Comparison of ENCODE assay signal across 9 mouse cellular contexts in the genomic region with DNA sequence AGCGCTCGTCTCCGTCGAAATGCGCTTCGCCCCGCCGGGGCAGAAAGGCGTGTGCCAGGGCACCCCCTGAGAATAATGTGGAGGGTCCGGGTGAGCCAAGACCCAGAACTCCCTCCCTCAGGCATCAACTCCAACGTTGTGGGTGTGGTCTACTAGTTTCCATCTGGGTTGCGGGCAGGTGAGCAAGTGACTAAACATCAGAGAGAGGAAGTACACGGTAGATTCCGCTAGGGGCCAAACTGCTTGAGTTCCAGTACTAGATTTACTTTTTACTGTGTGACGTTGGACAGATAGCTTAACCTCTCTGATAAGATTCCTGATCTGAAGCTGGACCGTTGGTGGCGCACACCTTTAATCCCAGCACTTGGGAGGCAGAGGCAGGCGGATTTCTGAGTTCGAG. TPM values are rescaled to one million over a fixed set of nuclear protein-coding genes. Genes with fewer than 3 reads are reported as not detected.
DNase-seq lines count a peak whose midpoint lies in the region; ATAC-seq lines count a peak whose summit lies in the region.
"Had no signal": no experiment of that assay in that cellular context is flagged by ENCODE, and none has a peak within 500 bp of the region (broad histone marks: within the 10 kb centered on the region; RNA-seq: fewer than 3 reads in every experiment).

No protein-coding gene starts in this region.

- H3K9me3 ChIP-seq in forebrain, embryonic 10.5 days: 0 out of 2 replicates have a peak, but pooled peaks cover 4% of the 10 kb centered on the region
- H3K9me3 ChIP-seq in forebrain, embryonic 11.5 days (ENCODE audit: control insufficient read depth, low read length): no peaks in the 10 kb centered on the region
- H3K9me3 ChIP-seq in forebrain, embryonic 16.5 days (ENCODE audit: control insufficient read depth, low read length): no peaks in the 10 kb centered on the region
- no peaks in the 10 kb centered on the region for H3K9me3 ChIP-seq in liver, embryonic 16.5 days (replicated peaks; ENCODE audit: control insufficient read depth, low read length)

- H3K36me3 ChIP-seq in forebrain, embryonic 10.5 days (replicated peaks): no peaks in the 10 kb centered on the region
- no peaks in the 10 kb centered on the region for H3K36me3 ChIP-seq in forebrain, embryonic 11.5 days (ENCODE audit: control insufficient read depth, insufficient read depth, low read length)
- no peaks in the 10 kb centered on the region for H3K36me3 ChIP-seq in forebrain, embryonic 16.5 days (ENCODE audit: control insufficient read depth, insufficient read depth)
- no peaks in the 10 kb centered on the region for H3K36me3 ChIP-seq in liver, embryonic 16.5 days (ENCODE audit: control insufficient read depth, insufficient read depth)

- H3K4me3 ChIP-seq in forebrain, embryonic 10.5 days: peak overlapping the region; percentile 35
- H3K4me3 ChIP-seq in forebrain, embryonic 11.5 days (ENCODE audit: low read depth, low read length): no peak overlapping the region; the same call in 1 of the 2 replicates
- no peak overlapping the region; the same call in 1 of the 2 replicates for H3K4me3 ChIP-seq in forebrain, embryonic 16.5 days (replicated peaks; ENCODE audit: low read length)
- peak overlapping the region; percentile 35 for H3K4me3 ChIP-seq in liver, embryonic 16.5 days (ENCODE audit: low read depth, low read length)

- H3K4me1 ChIP-seq in forebrain, embryonic 10.5 days: peaks cover 70% of the 10 kb centered on the region
- peaks cover 2% of the 10 kb centered on the region; the same call in 1 of the 2 replicates for H3K4me1 ChIP-seq in forebrain, embryonic 11.5 days (replicated peaks; ENCODE audit: control insufficient read depth, insufficient read depth, low read length)
- peaks cover 18% of the 10 kb centered on the region for H3K4me1 ChIP-seq in forebrain, embryonic 16.5 days (replicated peaks; ENCODE audit: control insufficient read depth, insufficient read depth, low read length)
- H3K4me1 ChIP-seq in liver, embryonic 16.5 days (ENCODE audit: control insufficient read depth, low read depth, low read length): peaks cover 16% of the 10 kb centered on the region

- no peak overlapping the region for H3K9ac ChIP-seq in forebrain, embryonic 11.5 days (ENCODE audit: low read length)
- 0 out of 2 replicates have a peak overlapping the region, but pooled peaks have one; percentile 10 for H3K9ac ChIP-seq in forebrain, embryonic 16.5 days (replicated peaks; ENCODE audit: low read depth, low read length)
- no peak overlapping the region for H3K9ac ChIP-seq in liver, embryonic 16.5 days (ENCODE audit: low read depth, low read length)

- intact Hi-C loops in gastrocnemius, postnatal 14 days (cut with DNase I; ENCODE audit: low total_unique reads): no loop called here

- no peak for ATAC-seq in forebrain, embryonic 11.5 days (replicated peaks; ENCODE audit: low FRiP score)
- no peak for ATAC-seq in forebrain, embryonic 16.5 days
- no peak for ATAC-seq in liver, embryonic 16.5 days (ENCODE audit: low read depth)

- DNase-seq in forebrain, embryonic 10.5 days (ENCODE audit: extremely low spot score, low spot score): no peak
- DNase-seq in forebrain, embryonic 11.5 days (ENCODE audit: low spot score): no peak
- DNase-seq in B cell, adult 2 months: peak; percentile 45 to 49
- no peak for DNase-seq in adrenal gland, postnatal 36 days
- no peak for DNase-seq in cerebellum, postnatal 4 days (ENCODE audit: low spot score in 2 of 2)
- DNase-seq in gastrocnemius, postnatal 14 days: no peak
- DNase-seq: cerebellum, postnatal 14 days had no signal

- no peak overlapping the region for H3K27ac ChIP-seq in forebrain, embryonic 10.5 days
- no peak overlapping the region for H3K27ac ChIP-seq in forebrain, embryonic 11.5 days (ENCODE audit: low read depth, low read length)
- H3K27ac ChIP-seq in forebrain, embryonic 16.5 days (ENCODE audit: low read length): no peak overlapping the region
- H3K27ac ChIP-seq in liver, embryonic 16.5 days (ENCODE audit: low read length): no peak overlapping the region

- peaks cover 79% of the 10 kb centered on the region for H3K27me3 ChIP-seq in forebrain, embryonic 10.5 days (ENCODE audit: poor library complexity, severe bottlenecking)
- peaks cover 45% of the 10 kb centered on the region for H3K27me3 ChIP-seq in forebrain, embryonic 11.5 days (ENCODE audit: control insufficient read depth, insufficient read depth, low read length)
- H3K27me3 ChIP-seq in forebrain, embryonic 16.5 days (replicated peaks; ENCODE audit: control insufficient read depth, insufficient read depth, low read length): peaks cover 38% of the 10 kb centered on the region
- H3K27me3 ChIP-seq in liver, embryonic 16.5 days (ENCODE audit: control insufficient read depth, insufficient read depth, low read depth, low read length): peaks cover 53% of the 10 kb centered on the region

- H3K4me2 ChIP-seq in forebrain, embryonic 11.5 days (ENCODE audit: low read depth, low read length, severe bottlenecking): no peak overlapping the region
- peak overlapping the region; percentile 20 for H3K4me2 ChIP-seq in forebrain, embryonic 16.5 days (ENCODE audit: low read length)
- peak overlapping the region; percentile 39 for H3K4me2 ChIP-seq in liver, embryonic 16.5 days (ENCODE audit: low read depth, low read length)

- WGBS in forebrain, embryonic 10.5 days: 27% methylated on average over 19 of the region's 19 CpGs
- 32% methylated on average over 19 of the region's 19 CpGs for WGBS in forebrain, embryonic 11.5 days
- 31% methylated on average over 19 of the region's 19 CpGs for WGBS in forebrain, embryonic 16.5 days
- WGBS in liver, embryonic 16.5 days (ENCODE audit: insufficient replicate concordance): 18% methylated on average over 19 of the region's 19 CpGs

RNA-seq across cellular contexts. Expression of a gene that starts 7.5 kb away (rescaled TPM):
- 0.25 and 0.36 TPM in 2 replicates for polyA plus RNA-seq in forebrain, embryonic 10.5 days (2016; fragmentation: Nextera tagmentation; extraction: Ambion mirVana)
- 0.29 and 0.68 TPM in 2 replicates for polyA plus RNA-seq in forebrain, embryonic 11.5 days (2014; fragmentation: Nextera tagmentation; extraction: Ambion mirVana)
- 0.26 and 1.0 TPM in 2 replicates for polyA plus RNA-seq in forebrain, embryonic 16.5 days (2015; fragmentation: Nextera tagmentation; extraction: Ambion mirVana)
- 1.7 and 2.4 TPM in 2 replicates for polyA plus RNA-seq in liver, embryonic 16.5 days (2015; fragmentation: Nextera tagmentation; extraction: Ambion mirVana)
- total RNA-seq in adrenal gland, postnatal 36 days (2021): under 1 TPM; 0.30 to 0.43 TPM
- not detected for total RNA-seq in gastrocnemius, postnatal 14 days (2021)

RNA-seq across cellular contexts. Expression of a gene that starts 15.7 kb away (rescaled TPM):
- 0.07 TPM in 1 of 2 replicates, not detected in the other for polyA plus RNA-seq in forebrain, embryonic 10.5 days (2016; fragmentation: Nextera tagmentation; extraction: Ambion mirVana)
- polyA plus RNA-seq in forebrain, embryonic 11.5 days (2014; fragmentation: Nextera tagmentation; extraction: Ambion mirVana): not detected in 2 replicates
- 0.39 and 0.81 TPM in 2 replicates for polyA plus RNA-seq in forebrain, embryonic 16.5 days (2015; fragmentation: Nextera tagmentation; extraction: Ambion mirVana)
- polyA plus RNA-seq in liver, embryonic 16.5 days (2015; fragmentation: Nextera tagmentation; extraction: Ambion mirVana): not detected in 2 replicates
- not detected for total RNA-seq in adrenal gland, postnatal 36 days (2021)
- not detected for total RNA-seq in gastrocnemius, postnatal 14 days (2021)

RNA-seq across cellular contexts. Expression of a gene that starts 17.9 kb away (rescaled TPM):
- 0.70 and 1.1 TPM in 2 replicates for polyA plus RNA-seq in forebrain, embryonic 10.5 days (2016; fragmentation: Nextera tagmentation; extraction: Ambion mirVana)
- polyA plus RNA-seq in forebrain, embryonic 11.5 days (2014; fragmentation: Nextera tagmentation; extraction: Ambion mirVana): 1.9 and 2.1 TPM in 2 replicates
- 1.8 and 1.9 TPM in 2 replicates for polyA plus RNA-seq in forebrain, embryonic 16.5 days (2015; fragmentation: Nextera tagmentation; extraction: Ambion mirVana)
- polyA plus RNA-seq in liver, embryonic 16.5 days (2015; fragmentation: Nextera tagmentation; extraction: Ambion mirVana): 0.37 and 0.42 TPM in 2 replicates
- 10 to 100 TPM; 11.0 to 12.7 TPM for total RNA-seq in adrenal gland, postnatal 36 days (2021)
- total RNA-seq in gastrocnemius, postnatal 14 days (2021): 1 to 10 TPM; 3.7 to 4.0 TPM

RNA-seq across cellular contexts. Expression of a gene that starts 27.9 kb away (rescaled TPM):
- 14.2 and 14.6 TPM in 2 replicates for polyA plus RNA-seq in forebrain, embryonic 10.5 days (2016; fragmentation: Nextera tagmentation; extraction: Ambion mirVana)
- 13.8 and 14.9 TPM in 2 replicates for polyA plus RNA-seq in forebrain, embryonic 11.5 days (2014; fragmentation: Nextera tagmentation; extraction: Ambion mirVana)
- 8.8 and 17.1 TPM in 2 replicates for polyA plus RNA-seq in forebrain, embryonic 16.5 days (2015; fragmentation: Nextera tagmentation; extraction: Ambion mirVana)
- polyA plus RNA-seq in liver, embryonic 16.5 days (2015; fragmentation: Nextera tagmentation; extraction: Ambion mirVana): 4.1 and 4.2 TPM in 2 replicates
- total RNA-seq in adrenal gland, postnatal 36 days (2021): 10 to 100 TPM; 62.2 to 78.5 TPM
- 10 to 100 TPM; 22.5 to 24.5 TPM for total RNA-seq in gastrocnemius, postnatal 14 days (2021)

RNA-seq across cellular contexts. Expression of a gene that starts 36.1 kb away (rescaled TPM):
- polyA plus RNA-seq in forebrain, embryonic 10.5 days (2016; fragmentation: Nextera tagmentation; extraction: Ambion mirVana): 2.7 and 3.1 TPM in 2 replicates
- polyA plus RNA-seq in forebrain, embryonic 11.5 days (2014; fragmentation: Nextera tagmentation; extraction: Ambion mirVana): 4.1 and 4.6 TPM in 2 replicates
- 24.7 and 31.4 TPM in 2 replicates for polyA plus RNA-seq in forebrain, embryonic 16.5 days (2015; fragmentation: Nextera tagmentation; extraction: Ambion mirVana)
- 0.02 and 0.07 TPM in 2 replicates for polyA plus RNA-seq in liver, embryonic 16.5 days (2015; fragmentation: Nextera tagmentation; extraction: Ambion mirVana)
- total RNA-seq in adrenal gland, postnatal 36 days (2021): 10 to 100 TPM; 12.0 to 13.6 TPM
- total RNA-seq in gastrocnemius, postnatal 14 days (2021): under 1 TPM; 0.31 to 0.45 TPM

Comparison
In these comparisons a context has a peak if more than half of its experiments do, and no peak if none do; other contexts are left out.
1. H3K4me3 ChIP-seq: peak in forebrain, embryonic 10.5 days (single experiment) and liver, embryonic 16.5 days (single experiment); none in forebrain, embryonic 11.5 days (single experiment) and forebrain, embryonic 16.5 days (single experiment).
2. DNase-seq: peak in B cell, adult 2 months (2 of 2); none in forebrain, embryonic 10.5 days (single experiment), forebrain, embryonic 11.5 days (single experiment), adrenal gland, postnatal 36 days (0 of 2), cerebellum, postnatal 4 days (0 of 2) and gastrocnemius, postnatal 14 days (single experiment).